Comparison of ENCODE assay signal across 8 mouse cellular contexts in the genomic region with DNA sequence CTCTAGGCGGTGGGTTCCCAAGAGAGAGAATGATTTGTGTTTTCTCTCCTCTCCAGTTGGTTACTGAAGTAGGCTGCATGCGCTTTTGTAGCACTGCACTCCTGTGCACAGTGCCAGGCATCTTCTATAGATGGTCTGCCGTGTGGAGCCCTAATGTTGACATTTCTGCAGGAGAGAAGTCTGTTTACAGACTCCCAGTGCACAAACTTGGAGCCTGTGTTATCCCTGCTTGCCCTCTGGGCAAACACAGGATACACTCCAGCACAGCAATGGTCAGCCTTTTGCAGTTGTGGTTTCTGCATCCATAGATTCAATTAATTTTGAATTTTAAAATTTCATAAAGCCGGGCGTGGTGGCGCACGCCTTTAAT. TPM values are rescaled to one million over a fixed set of nuclear protein-coding genes. Genes with fewer than 3 reads are reported as not detected.
A peak's percentile ranks its signal among the peaks of the same experiment; 100 is the strongest.
DNase-seq lines count a peak whose midpoint lies in the region; ATAC-seq and TF ChIP-seq lines count a peak whose summit lies in the region.

No protein-coding gene starts in this region.

- H3K9ac ChIP-seq in heart, embryonic 12.5 days = peak overlapping the region; percentile 47; the same call in 1 of the 2 replicates
- no peak overlapping the region for H3K9ac ChIP-seq in ES-Bruce4 (ENCODE audit: low read depth, poor library complexity, severe bottlenecking)
- 0 out of 2 replicates have a peak overlapping the region, but pooled peaks have one; percentile 0 for H3K9ac ChIP-seq in forebrain, embryonic 15.5 days (replicated peaks)
- 0 out of 2 replicates have a peak overlapping the region, but pooled peaks have one; percentile 16 for H3K9ac ChIP-seq in liver, postnatal 0 days (replicated peaks)

- no peak for TF ChIP-seq EP300 in ES-Bruce4 (IDR thresholded peaks at IDR 0.05; ENCODE audit: insufficient read depth, low read depth, low read length)
- no peak for TF ChIP-seq EP300 in liver, postnatal 0 days (IDR thresholded peaks at IDR 0.05; ENCODE audit: low read depth)

- H3K27me3 ChIP-seq in heart, embryonic 12.5 days (replicated peaks) = no peaks in the 10 kb centered on the region
- H3K27me3 ChIP-seq in ES-Bruce4 (ENCODE audit: control insufficient read depth, insufficient read depth, low read length, poor library complexity, severe bottlenecking) = no peaks in the 10 kb centered on the region
- no peaks in the 10 kb centered on the region for H3K27me3 ChIP-seq in forebrain, embryonic 15.5 days
- no peaks in the 10 kb centered on the region for H3K27me3 ChIP-seq in liver, postnatal 0 days (ENCODE audit: insufficient read depth, low read length)

- peak overlapping the region; percentile 89 for H3K27ac ChIP-seq in heart, embryonic 12.5 days (ENCODE audit: poor library complexity, severe bottlenecking)
- H3K27ac ChIP-seq in ES-Bruce4 (ENCODE audit: insufficient read depth, low read length) = 0 out of 2 replicates have a peak overlapping the region, but pooled peaks have one; percentile 36
- peak overlapping the region; percentile 67 for H3K27ac ChIP-seq in forebrain, embryonic 15.5 days (replicated peaks)
- peak overlapping the region; percentile 83 for H3K27ac ChIP-seq in liver, postnatal 0 days (ENCODE audit: low read depth)

- no peaks in the 10 kb centered on the region for H3K36me3 ChIP-seq in heart, embryonic 12.5 days
- H3K36me3 ChIP-seq in ES-Bruce4 (ENCODE audit: control insufficient read depth, insufficient read depth, low read length, poor library complexity, severe bottlenecking) = no peaks in the 10 kb centered on the region
- H3K36me3 ChIP-seq in forebrain, embryonic 15.5 days = no peaks in the 10 kb centered on the region
- H3K36me3 ChIP-seq in liver, postnatal 0 days (replicated peaks; ENCODE audit: insufficient read depth, low read length) = 0 out of 2 replicates have a peak, but pooled peaks cover 2% of the 10 kb centered on the region

- WGBS in heart, embryonic 12.5 days = 66% methylated on average over 7 of the region's 7 CpGs
- 73% methylated on average over 7 of the region's 7 CpGs for WGBS in forebrain, embryonic 15.5 days
- WGBS in liver, postnatal 0 days (ENCODE audit: insufficient replicate concordance) = 56% methylated on average over 7 of the region's 7 CpGs

- ATAC-seq in heart, embryonic 12.5 days (ENCODE audit: insufficient number of reproducible peaks, low FRiP score) = no peak
- ATAC-seq in forebrain, embryonic 15.5 days (replicated peaks) = no peak
- ATAC-seq in liver, postnatal 0 days = peak; percentile 35; the same call in 1 of the 2 replicates

- no peaks in the 10 kb centered on the region for H3K9me3 ChIP-seq in heart, embryonic 12.5 days (replicated peaks)
- H3K9me3 ChIP-seq in ES-Bruce4 (replicated peaks; ENCODE audit: control insufficient read depth, insufficient read depth, low read length, poor library complexity, severe bottlenecking) = no peaks in the 10 kb centered on the region
- no peaks in the 10 kb centered on the region for H3K9me3 ChIP-seq in forebrain, embryonic 15.5 days
- H3K9me3 ChIP-seq in liver, postnatal 0 days (ENCODE audit: low read length) = no peaks in the 10 kb centered on the region

- H3K4me1 ChIP-seq in heart, embryonic 12.5 days (replicated peaks) = peaks cover 53% of the 10 kb centered on the region
- H3K4me1 ChIP-seq in ES-Bruce4 (ENCODE audit: control insufficient read depth, insufficient read depth, low read length) = peaks cover 2% of the 10 kb centered on the region
- peaks cover 59% of the 10 kb centered on the region for H3K4me1 ChIP-seq in forebrain, embryonic 15.5 days
- H3K4me1 ChIP-seq in liver, postnatal 0 days (ENCODE audit: insufficient read depth) = peaks cover 55% of the 10 kb centered on the region

- no peak for TF ChIP-seq CTCF in ES-Bruce4 (IDR thresholded peaks at IDR 0.05; ENCODE audit: low read depth, low read length)
- no peak for TF ChIP-seq CTCF in liver, postnatal 0 days (IDR thresholded peaks at IDR 0.05; ENCODE audit: low read depth)

- no peak overlapping the region for H3K4me3 ChIP-seq in heart, embryonic 12.5 days
- H3K4me3 ChIP-seq in ES-Bruce4 (ENCODE audit: low read depth, low read length) = no peak overlapping the region
- H3K4me3 ChIP-seq in forebrain, embryonic 15.5 days = no peak overlapping the region
- no peak overlapping the region for H3K4me3 ChIP-seq in liver, postnatal 0 days (ENCODE audit: low read depth, low read length)

- no peak for TF ChIP-seq POLR2A in ES-Bruce4 (IDR thresholded peaks at IDR 0.05; ENCODE audit: insufficient read depth, low read length)

- intact Hi-C loops in heart, postnatal 14 days (cut with DNase I) = loop anchor here (5.0 kb wide), 1 partner anchor 45 kb away; no protein-coding TSS in a partner anchor

- H3K4me2 ChIP-seq in heart, embryonic 12.5 days = peak overlapping the region; percentile 68
- H3K4me2 ChIP-seq in forebrain, embryonic 15.5 days (replicated peaks) = no peak overlapping the region
- peak overlapping the region; percentile 62 for H3K4me2 ChIP-seq in liver, postnatal 0 days (ENCODE audit: low read depth, low read length)

- no peak for DNase-seq in heart, postnatal 14 days
- DNase-seq in liver, postnatal 0 days = no peak
- DNase-seq in spleen, adult 12 weeks (ENCODE audit: low spot score) = no peak
- DNase-seq in gastrocnemius, adult 8-10 months (ENCODE audit: low spot score in 2 of 2) = no peak
- no peak for DNase-seq in frontal cortex, postnatal 10 days (ENCODE audit: low spot score in 2 of 2)

RNA-seq across cellular contexts. Expression of a gene that starts 13.2 kb away (rescaled TPM):
- 31.9 and 32.4 TPM in 2 replicates for polyA plus RNA-seq in heart, embryonic 12.5 days (2016; fragmentation: Nextera tagmentation; extraction: Ambion mirVana)
- total RNA-seq in heart, postnatal 14 days (2021) = 10 to 100 TPM; 19.8 to 24.1 TPM
- polyA plus RNA-seq in ES-Bruce4 (2011; ENCODE audit: insufficient read depth, insufficient read length, low read depth, missing spikeins) = 21.5 and 25.6 TPM in 2 replicates
- polyA plus RNA-seq in forebrain, embryonic 15.5 days (2015; fragmentation: Nextera tagmentation; extraction: Ambion mirVana) = 25.7 and 26.0 TPM in 2 replicates
- 3.0 and 3.7 TPM in 2 replicates for polyA plus RNA-seq in liver, postnatal 0 days (2015; fragmentation: Nextera tagmentation; extraction: Ambion mirVana)
- total RNA-seq in gastrocnemius, adult 8-10 months (2022) = 10 to 100 TPM; 50.2 to 56.6 (median 53.5) TPM

RNA-seq across cellular contexts. Expression of a gene that starts 40.3 kb away (rescaled TPM):
- 193 and 194 TPM in 2 replicates for polyA plus RNA-seq in heart, embryonic 12.5 days (2016; fragmentation: Nextera tagmentation; extraction: Ambion mirVana)
- total RNA-seq in heart, postnatal 14 days (2021) = 10 to 100 TPM; 58.9 to 62.4 TPM
- 159 and 168 TPM in 2 replicates for polyA plus RNA-seq in ES-Bruce4 (2011; ENCODE audit: insufficient read depth, insufficient read length, low read depth, missing spikeins)
- polyA plus RNA-seq in forebrain, embryonic 15.5 days (2015; fragmentation: Nextera tagmentation; extraction: Ambion mirVana) = 260 and 271 TPM in 2 replicates
- polyA plus RNA-seq in liver, postnatal 0 days (2015; fragmentation: Nextera tagmentation; extraction: Ambion mirVana) = 136 and 143 TPM in 2 replicates
- 10 to 100 TPM; 57.8 to 63.3 (median 60.8) TPM for total RNA-seq in gastrocnemius, adult 8-10 months (2022)

Comparison
In these comparisons a context has a peak if more than half of its experiments do, and no peak if none do; other contexts are left out.
1. H3K27ac ChIP-seq: peak in every context shown above with its lines; median percentile 89 in heart, embryonic 12.5 days; 83 in liver, postnatal 0 days; 67 in forebrain, embryonic 15.5 days; 36 in ES-Bruce4.